In genomic region chr3:70003955-70004354, GRCm38 (mm10) we compare ENCODE assay signal across 9 mouse cellular contexts. TPM values are rescaled to one million over a fixed set of nuclear protein-coding genes. Genes with fewer than 3 reads are reported as not detected.
A peak's percentile ranks its signal among the peaks of the same experiment; 100 is the strongest.
DNase-seq lines count a peak whose midpoint lies in the region; ATAC-seq and TF ChIP-seq lines count a peak whose summit lies in the region.
"Had no signal": no experiment of that assay in that cellular context is flagged by ENCODE, and none has a peak within 500 bp of the region (broad histone marks: within the 10 kb centered on the region; RNA-seq: fewer than 3 reads in every experiment).

No protein-coding gene starts in this region.

- no peak overlapping the region for H3K9ac ChIP-seq in hindbrain, postnatal 0 days (replicated peaks; ENCODE audit: low read length)

- peak; percentile 6 for DNase-seq in ovary, postnatal 36 days (ENCODE audit: low spot score)
- DNase-seq in ovary, postnatal 14 days (ENCODE audit: low spot score): no peak
- DNase-seq in embryonic facial prominence, embryonic 10.5 days (ENCODE audit: low spot score): peak; percentile 73
- peak; percentile 50 for DNase-seq in hindbrain, postnatal 0 days (ENCODE audit: low spot score)
- DNase-seq in B cell, adult 2 months: no peak
- no peak for DNase-seq in heart, adult 8-10 months (ENCODE audit: low spot score)

- H3K36me3 ChIP-seq in embryonic facial prominence, embryonic 10.5 days (replicated peaks): no peaks in the 10 kb centered on the region
- no peaks in the 10 kb centered on the region for H3K36me3 ChIP-seq in hindbrain, postnatal 0 days (ENCODE audit: insufficient read depth, low read length)

- H3K4me3 ChIP-seq in embryonic facial prominence, embryonic 10.5 days: no peak overlapping the region
- no peak overlapping the region for H3K4me3 ChIP-seq in hindbrain, postnatal 0 days (ENCODE audit: low read length)
- no peak overlapping the region for H3K4me3 ChIP-seq in olfactory bulb, adult 2 months (ENCODE audit: insufficient read depth, low read depth, low read length)
- H3K4me3 ChIP-seq: erythroblast, embryonic 14.5 days had no signal

- no peak overlapping the region for H3K4me2 ChIP-seq in hindbrain, postnatal 0 days (ENCODE audit: low read depth, low read length)

- peaks cover 11% of the 10 kb centered on the region for H3K4me1 ChIP-seq in embryonic facial prominence, embryonic 10.5 days
- H3K4me1 ChIP-seq in hindbrain, postnatal 0 days (ENCODE audit: insufficient read depth, low read length): no peaks in the 10 kb centered on the region
- H3K4me1 ChIP-seq in olfactory bulb, adult 2 months (ENCODE audit: control insufficient read depth, insufficient read depth, low read length): 0 out of 2 replicates have a peak, but pooled peaks cover 6% of the 10 kb centered on the region

- no peaks in the 10 kb centered on the region for H3K27me3 ChIP-seq in embryonic facial prominence, embryonic 10.5 days (replicated peaks; ENCODE audit: low read depth, poor library complexity, severe bottlenecking)
- no peaks in the 10 kb centered on the region for H3K27me3 ChIP-seq in hindbrain, postnatal 0 days (ENCODE audit: insufficient read depth, low read length)

- peak; percentile 58 for TF ChIP-seq CTCF in hindbrain, postnatal 0 days (IDR thresholded peaks at IDR 0.05; ENCODE audit: low read depth)
- 0 out of 2 replicates have a peak, but pooled peaks have one; percentile 13 for TF ChIP-seq CTCF in olfactory bulb, adult 2 months (IDR thresholded peaks at IDR 0.05; ENCODE audit: insufficient read depth, low read depth, low read length)

- H3K27ac ChIP-seq in embryonic facial prominence, embryonic 10.5 days (replicated peaks): no peak overlapping the region
- H3K27ac ChIP-seq in hindbrain, postnatal 0 days: no peak overlapping the region
- H3K27ac ChIP-seq in olfactory bulb, adult 2 months (ENCODE audit: insufficient read depth, low read depth, low read length): no peak overlapping the region

- 33% methylated on average over 7 of the region's 7 CpGs for WGBS in embryonic facial prominence, embryonic 10.5 days
- 34% methylated on average over 7 of the region's 7 CpGs for WGBS in hindbrain, postnatal 0 days
- WGBS in olfactory bulb, adult 2 months: 58% methylated on average over 7 of the region's 7 CpGs

- ATAC-seq in hindbrain, postnatal 0 days: peak; percentile 51

- H3K9me3 ChIP-seq in embryonic facial prominence, embryonic 10.5 days: no peaks in the 10 kb centered on the region
- H3K9me3 ChIP-seq in hindbrain, postnatal 0 days (ENCODE audit: low read length): no peaks in the 10 kb centered on the region

- no peak for TF ChIP-seq POLR2A in olfactory bulb, adult 2 months (IDR thresholded peaks at IDR 0.05; ENCODE audit: insufficient read depth, low read depth, low read length)

RNA-seq across cellular contexts. Expression of gene Otol1, which starts 3.5 kb away (rescaled TPM):
- polyA plus RNA-seq in embryonic facial prominence, embryonic 10.5 days (2016; fragmentation: Nextera tagmentation; extraction: Ambion mirVana): 0.23 TPM in 1 of 2 replicates, not detected in the other
- not detected in 2 replicates for total RNA-seq in hindbrain, postnatal 0 days (2014; rRNA removed)
- polyA plus RNA-seq in hindbrain, postnatal 0 days (2015; fragmentation: Nextera tagmentation; extraction: Ambion mirVana): 0.09 TPM in 1 of 2 replicates, not detected in the other
- not detected in 2 replicates for polyA plus RNA-seq in olfactory bulb, adult 2 months (2012; ENCODE audit: insufficient read depth, insufficient read length, low replicate concordance, missing spikeins)
- total RNA-seq in heart, adult 8-10 months (2022): not detected
- polyA plus RNA-seq: erythroblast, embryonic 14.5 days; lung, embryonic 16.5 days had no signal

Comparison
In these comparisons a context has a peak if more than half of its experiments do, and no peak if none do; other contexts are left out.
1. DNase-seq: peak in ovary, postnatal 36 days (single experiment), embryonic facial prominence, embryonic 10.5 days (single experiment) and hindbrain, postnatal 0 days (single experiment); none in ovary, postnatal 14 days (single experiment), B cell, adult 2 months (0 of 2) and heart, adult 8-10 months (single experiment).